Mouse (Mus musculus): Measurements from ENCODE around the gene Ncoa5.

Gene Ncoa5

GRCm38 (mm10) chr2:164957548-164958315, 76.9 kb downstream of the Ncoa5 start:
- no peak for DNase-seq (ENCODE audit: low spot score)

- no peak for DNase-seq (ENCODE audit: low spot score)
Observed at GRCm38 (mm10) chr2:164956195-164956594, 78.5 kb downstream of the Ncoa5 start.

GRCm38 (mm10) chr2:164955725-164956124, 78.9 kb downstream of the Ncoa5 start:
- no peak for DNase-seq (ENCODE audit: low spot score)

DNA sequence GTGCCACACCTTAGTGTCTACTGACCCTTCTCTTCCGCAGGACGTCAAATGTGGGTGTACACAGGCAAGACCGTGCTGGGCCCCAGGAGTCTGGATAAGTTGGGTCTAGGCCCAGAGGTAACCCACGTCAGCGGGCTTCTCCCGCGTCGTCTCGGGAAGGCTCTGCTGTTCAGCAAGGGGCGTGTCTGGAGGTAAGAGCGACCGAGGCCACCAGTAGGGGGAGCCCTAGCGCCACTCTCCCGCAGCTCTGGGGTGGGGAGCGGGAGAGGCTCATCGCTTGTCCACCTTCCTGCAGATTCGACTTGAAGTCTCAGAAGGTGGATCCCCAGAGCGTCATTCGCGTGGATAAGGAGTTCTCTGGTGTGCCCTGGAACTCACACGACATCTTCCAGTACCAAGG, 81.4 kb downstream of the Ncoa5 start:
- peak; percentile 92 for DNase-seq (ENCODE audit: low spot score)

- DNase-seq (ENCODE audit: low spot score), result no peak
Observed at GRCm38 (mm10) chr2:164952448-164952847, 82.2 kb downstream of the Ncoa5 start.

DNA sequence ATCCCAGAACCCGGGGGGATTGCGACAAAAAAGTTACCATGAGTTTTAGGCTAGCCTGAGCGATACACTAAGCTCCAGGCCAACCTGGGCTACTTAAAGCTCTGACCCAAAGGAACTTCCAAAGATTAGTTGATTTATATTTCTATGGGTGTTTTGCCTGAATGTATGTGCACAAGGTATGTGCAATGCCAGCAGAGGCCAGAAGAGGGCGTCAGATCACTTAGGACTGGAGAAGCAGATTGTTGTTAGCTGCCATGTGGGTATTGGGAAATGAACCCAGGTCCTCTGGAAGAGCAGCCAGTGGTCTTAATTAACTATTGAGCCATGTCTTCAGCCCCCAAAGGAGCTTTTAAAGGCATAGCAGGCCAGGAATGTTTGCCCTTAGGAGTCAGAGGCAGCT, 82.9 kb downstream of the Ncoa5 start:
- no peak for DNase-seq (ENCODE audit: low spot score)

GRCm38 (mm10) chr2:164950501-164950900, 84.2 kb downstream of the Ncoa5 start:
- no peak for DNase-seq (ENCODE audit: low spot score)

Data from testis, postnatal 10 days (tissue).